Mouse (Mus musculus): Measurements from ENCODE around the gene Rel. TPM values are rescaled to one million over a fixed set of nuclear protein-coding genes. Genes with fewer than 3 reads are reported as not detected.

Rel gene
- polyA plus RNA-seq, 1 experiment from 2014 or later: 0.95 TPM

DNA sequence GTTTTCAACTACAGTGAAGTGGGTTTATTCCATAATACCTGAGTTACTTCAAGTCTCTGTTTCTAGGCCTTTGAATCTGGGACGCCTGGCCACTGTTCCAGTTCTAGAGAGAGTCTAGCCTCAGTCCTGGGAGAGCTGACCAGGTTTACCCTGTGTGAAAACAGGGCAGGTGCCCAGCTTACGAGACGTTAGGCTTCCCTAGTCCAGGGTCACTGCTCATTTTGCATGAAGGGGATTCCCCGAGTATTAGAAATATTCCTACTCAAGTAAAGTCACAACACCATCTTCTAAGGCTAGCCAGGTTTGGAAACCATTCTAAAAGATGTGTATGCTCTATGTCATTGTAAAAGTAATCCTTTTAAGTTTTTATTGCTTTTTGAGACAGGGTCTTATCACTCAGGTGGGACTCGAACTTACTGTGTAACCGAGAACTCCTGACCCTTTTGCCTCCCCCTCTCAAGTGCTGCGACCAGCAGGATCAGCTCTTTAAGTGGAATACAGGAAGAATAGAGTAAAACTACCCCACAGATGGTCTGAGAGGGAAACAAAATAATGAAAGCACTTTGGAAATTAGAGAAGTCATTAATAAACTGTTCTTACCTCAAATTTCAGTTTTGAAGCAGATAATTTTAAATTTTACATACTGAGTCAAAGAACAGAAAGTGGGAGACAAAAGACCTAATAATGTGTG lies 66.0 kb downstream of the Rel start:
- Histone ChIP-seq H3K9me3 (ENCODE audit: control insufficient read depth, low read length) (no peaks in the 10 kb centered on the region), H3K4me3 (ENCODE audit: low read depth, low read length) (no peak overlapping the region), H3K4me1 (ENCODE audit: control insufficient read depth, insufficient read depth, low read length) (no peaks in the 10 kb centered on the region), H3K9ac (replicated peaks; ENCODE audit: low read depth, low read length) (no peak overlapping the region), H3K27ac (ENCODE audit: low read depth, low read length) (no peak overlapping the region), H3K27me3 (ENCODE audit: control insufficient read depth, insufficient read depth, low read length) (no peaks in the 10 kb centered on the region), H3K36me3 (ENCODE audit: control insufficient read depth, insufficient read depth, low read length) (peaks cover 11% of the 10 kb centered on the region), H3K4me2 (ENCODE audit: low read depth, low read length) (no peak overlapping the region)
- 86% methylated on average over 7 of the region's 7 CpGs for WGBS
- ATAC-seq (ENCODE audit: low read depth): no peak

- 96% methylated on average over 3 of the region's 3 CpGs for WGBS
- no peak overlapping the region for H3K4me2 ChIP-seq (ENCODE audit: low read depth, low read length)
- no peak overlapping the region for H3K27ac ChIP-seq (ENCODE audit: low read depth, low read length)
- H3K27me3 ChIP-seq (ENCODE audit: control insufficient read depth, insufficient read depth, low read length): no peaks in the 10 kb centered on the region
- no peak for ATAC-seq (ENCODE audit: low read depth)
- H3K4me3 ChIP-seq (ENCODE audit: low read depth, low read length): no peak overlapping the region
- no peaks in the 10 kb centered on the region for H3K9me3 ChIP-seq (ENCODE audit: control insufficient read depth, low read length)
- H3K36me3 ChIP-seq (ENCODE audit: control insufficient read depth, insufficient read depth, low read length): peaks cover 7% of the 10 kb centered on the region; the same call in 1 of the 2 replicates
- no peak overlapping the region for H3K9ac ChIP-seq (replicated peaks; ENCODE audit: low read depth, low read length)
- no peaks in the 10 kb centered on the region for H3K4me1 ChIP-seq (ENCODE audit: control insufficient read depth, insufficient read depth, low read length)
Observed at GRCm38 (mm10) chr11:23701831-23702230, 68.9 kb downstream of the Rel start.

DNA sequence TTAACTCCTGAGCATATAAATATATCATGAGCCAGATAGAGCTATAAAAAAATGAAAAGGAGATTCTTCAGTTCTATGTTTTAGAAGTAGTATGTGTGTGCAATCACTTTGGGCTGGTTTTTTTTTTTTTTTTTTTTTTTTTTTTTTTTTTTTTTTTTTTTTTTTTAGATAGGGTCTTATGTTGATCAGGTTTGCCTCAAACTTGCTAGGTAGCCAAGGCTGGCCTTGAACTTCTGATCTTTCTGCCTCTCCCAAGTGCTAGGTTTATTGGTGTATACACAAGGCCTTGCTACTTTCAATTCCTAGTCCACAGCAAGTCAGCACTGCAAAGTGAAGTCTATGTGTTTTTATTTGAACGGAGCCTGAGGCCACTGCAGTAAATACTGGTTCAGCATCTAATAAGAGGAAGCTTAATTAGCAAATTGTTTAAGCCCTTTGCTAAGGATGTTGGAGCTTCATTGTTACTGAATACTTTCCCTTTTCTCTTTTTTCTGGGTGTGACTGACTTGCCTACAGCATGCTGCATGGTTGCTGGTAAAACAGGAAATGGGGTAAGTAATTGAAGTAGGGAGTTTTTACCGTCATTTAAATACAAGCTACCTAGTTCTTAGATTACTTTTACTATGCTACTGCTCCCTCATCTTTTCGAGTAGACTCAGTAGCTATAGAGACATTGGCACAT lies 71.2 kb downstream of the Rel start:
- H3K4me1 ChIP-seq (ENCODE audit: control insufficient read depth, insufficient read depth, low read length): no peaks in the 10 kb centered on the region
- no peak overlapping the region for H3K4me2 ChIP-seq (ENCODE audit: low read depth, low read length)
- H3K36me3 ChIP-seq (ENCODE audit: control insufficient read depth, insufficient read depth, low read length): peaks cover 4% of the 10 kb centered on the region; the same call in 1 of the 2 replicates
- WGBS: 81% methylated on average over 3 of the region's 3 CpGs
- no peaks in the 10 kb centered on the region for H3K27me3 ChIP-seq (ENCODE audit: control insufficient read depth, insufficient read depth, low read length)
- H3K4me3 ChIP-seq (ENCODE audit: low read depth, low read length): no peak overlapping the region
- no peak overlapping the region for H3K9ac ChIP-seq (replicated peaks; ENCODE audit: low read depth, low read length)
- H3K27ac ChIP-seq (ENCODE audit: low read depth, low read length): no peak overlapping the region
- no peaks in the 10 kb centered on the region for H3K9me3 ChIP-seq (ENCODE audit: control insufficient read depth, low read length)
- no peak for ATAC-seq (ENCODE audit: low read depth)

- H3K4me1 ChIP-seq (ENCODE audit: control insufficient read depth, insufficient read depth, low read length): no peaks in the 10 kb centered on the region
- no peak overlapping the region for H3K4me3 ChIP-seq (ENCODE audit: low read depth, low read length)
- H3K27me3 ChIP-seq (ENCODE audit: control insufficient read depth, insufficient read depth, low read length): no peaks in the 10 kb centered on the region
- H3K9me3 ChIP-seq (ENCODE audit: control insufficient read depth, low read length): no peaks in the 10 kb centered on the region
- no peak for ATAC-seq (ENCODE audit: low read depth)
- H3K4me2 ChIP-seq (ENCODE audit: low read depth, low read length): no peak overlapping the region
- no peak overlapping the region for H3K9ac ChIP-seq (replicated peaks; ENCODE audit: low read depth, low read length)
- no peaks in the 10 kb centered on the region for H3K36me3 ChIP-seq (ENCODE audit: control insufficient read depth, insufficient read depth, low read length)
- no peak overlapping the region for H3K27ac ChIP-seq (ENCODE audit: low read depth, low read length)
- 84% methylated on average over 2 of the region's 2 CpGs for WGBS
Observed at GRCm38 (mm10) chr11:23698526-23698925, 72.2 kb downstream of the Rel start.

DNA sequence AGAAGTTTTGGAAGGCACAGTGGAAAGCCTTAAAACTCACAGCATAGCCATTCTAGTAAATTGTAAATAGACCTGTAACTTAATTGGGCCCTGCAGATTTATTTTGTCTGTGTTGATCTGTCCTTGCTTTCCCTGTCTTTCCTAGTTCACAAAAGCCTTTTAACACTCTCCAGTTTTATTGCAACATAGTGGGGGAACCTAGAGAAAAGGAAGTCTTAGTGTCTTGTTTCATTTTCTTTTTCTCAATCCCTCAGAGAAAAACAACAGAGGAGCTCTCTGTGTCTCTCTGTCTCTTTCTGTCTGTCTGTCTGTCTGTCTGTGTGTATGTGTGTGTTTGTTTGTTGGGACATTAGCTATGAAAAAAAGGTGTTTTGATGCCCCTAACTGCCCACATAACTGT lies 74.9 kb downstream of the Rel start:
- Histone ChIP-seq H3K4me2 (ENCODE audit: low read depth, low read length) (no peak overlapping the region), H3K27me3 (ENCODE audit: control insufficient read depth, insufficient read depth, low read length) (no peaks in the 10 kb centered on the region), H3K9ac (replicated peaks; ENCODE audit: low read depth, low read length) (no peak overlapping the region), H3K27ac (ENCODE audit: low read depth, low read length) (no peak overlapping the region), H3K4me3 (ENCODE audit: low read depth, low read length) (no peak overlapping the region), H3K36me3 (ENCODE audit: control insufficient read depth, insufficient read depth, low read length) (no peaks in the 10 kb centered on the region), H3K9me3 (ENCODE audit: control insufficient read depth, low read length) (no peaks in the 10 kb centered on the region), H3K4me1 (ENCODE audit: control insufficient read depth, insufficient read depth, low read length) (no peaks in the 10 kb centered on the region)
- no peak for ATAC-seq (ENCODE audit: low read depth)

GRCm38 (mm10) chr11:23693286-23693685 lies 77.5 kb downstream of the Rel start:
- Histone ChIP-seq H3K9me3 (ENCODE audit: control insufficient read depth, low read length) (no peaks in the 10 kb centered on the region), H3K36me3 (ENCODE audit: control insufficient read depth, insufficient read depth, low read length) (0 out of 2 replicates have a peak, but pooled peaks cover 4% of the 10 kb centered on the region), H3K4me2 (ENCODE audit: low read depth, low read length) (no peak overlapping the region), H3K4me3 (ENCODE audit: low read depth, low read length) (no peak overlapping the region), H3K27ac (ENCODE audit: low read depth, low read length) (no peak overlapping the region), H3K4me1 (ENCODE audit: control insufficient read depth, insufficient read depth, low read length) (no peaks in the 10 kb centered on the region), H3K27me3 (ENCODE audit: control insufficient read depth, insufficient read depth, low read length) (no peaks in the 10 kb centered on the region), H3K9ac (replicated peaks; ENCODE audit: low read depth, low read length) (no peak overlapping the region)
- ATAC-seq (ENCODE audit: low read depth): no peak
- WGBS: 96% methylated on average over 2 of the region's 2 CpGs

- WGBS: 91% methylated on average over 1 of the region's 1 CpGs
- Histone ChIP-seq H3K4me2 (ENCODE audit: low read depth, low read length) (no peak overlapping the region), H3K9ac (replicated peaks; ENCODE audit: low read depth, low read length) (no peak overlapping the region), H3K27ac (ENCODE audit: low read depth, low read length) (no peak overlapping the region), H3K36me3 (ENCODE audit: control insufficient read depth, insufficient read depth, low read length) (0 out of 2 replicates have a peak, but pooled peaks cover 4% of the 10 kb centered on the region), H3K4me1 (ENCODE audit: control insufficient read depth, insufficient read depth, low read length) (no peaks in the 10 kb centered on the region), H3K4me3 (ENCODE audit: low read depth, low read length) (no peak overlapping the region), H3K27me3 (ENCODE audit: control insufficient read depth, insufficient read depth, low read length) (no peaks in the 10 kb centered on the region), H3K9me3 (ENCODE audit: control insufficient read depth, low read length) (no peaks in the 10 kb centered on the region)
- ATAC-seq (ENCODE audit: low read depth): no peak
Observed at GRCm38 (mm10) chr11:23688060-23688459, 82.7 kb downstream of the Rel start.

Other genes starting within 250 kb of the Rel start
- gene 1700093K21Rik, start 249.8 kb downstream of the Rel start, polyA plus RNA-seq (2014; fragmentation: Nextera tagmentation; extraction: Ambion mirVana): 0.46 TPM in 1 of 2 replicates, not detected in the other
- gene 0610010F05Rik, start 137.3 kb downstream of the Rel start, polyA plus RNA-seq (2014; fragmentation: Nextera tagmentation; extraction: Ambion mirVana): 151 and 172 TPM in 2 replicates
- gene Pus10, start 105.3 kb downstream of the Rel start, polyA plus RNA-seq (2014; fragmentation: Nextera tagmentation; extraction: Ambion mirVana): 12.9 and 13.9 TPM in 2 replicates
- 36.8 and 38.0 TPM in 2 replicates for gene Pex13, start 105.0 kb downstream of the Rel start, polyA plus RNA-seq (2014; fragmentation: Nextera tagmentation; extraction: Ambion mirVana)
- gene Papolg, start 124.3 kb upstream of the Rel start, polyA plus RNA-seq (2014; fragmentation: Nextera tagmentation; extraction: Ambion mirVana): 23.9 and 24.9 TPM in 2 replicates

Measured in neural tube, embryonic 14.5 days (tissue).